Mouse (Mus musculus): ENCODE results near the gene Slc4a4. TPM values are rescaled to one million over a fixed set of nuclear protein-coding genes. Genes with fewer than 3 reads are reported as not detected.

Slc4a4 gene
- polyA plus RNA-seq, 1 experiment from 2014 or later: 8.4 TPM

DNA sequence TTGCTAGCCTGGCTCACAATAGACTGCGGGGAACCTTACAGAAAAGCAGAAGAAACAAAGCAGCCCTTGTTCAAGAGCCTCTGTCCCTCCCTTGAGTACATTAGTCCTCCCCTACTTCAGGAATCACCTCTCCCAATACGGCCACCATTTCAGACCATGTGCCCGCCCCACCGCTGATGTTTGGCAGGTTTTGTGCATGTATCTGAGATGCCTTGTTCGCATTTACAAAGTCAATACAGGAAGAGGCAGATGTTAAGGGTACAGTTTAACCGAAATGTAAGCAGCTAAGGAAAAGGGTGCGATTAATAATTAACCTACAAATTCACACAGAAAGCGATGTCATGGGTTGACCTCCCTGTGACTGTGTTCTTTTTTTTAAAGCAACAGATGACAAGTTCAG, 331.6 kb downstream of the Slc4a4 start:
- 51% methylated on average over 8 of the region's 8 CpGs for WGBS
- H3K9ac ChIP-seq: no peak overlapping the region
- H3K4me2 ChIP-seq: 0 out of 2 replicates have a peak overlapping the region, but pooled peaks have one; percentile 32
- H3K27ac ChIP-seq: peak overlapping the region; percentile 80
- ATAC-seq (replicated peaks; ENCODE audit: low FRiP score): peak; percentile 84
- no peaks in the 10 kb centered on the region for H3K36me3 ChIP-seq
- no peaks in the 10 kb centered on the region for H3K27me3 ChIP-seq
- no peak overlapping the region for H3K4me3 ChIP-seq (replicated peaks)
- no peaks in the 10 kb centered on the region for H3K9me3 ChIP-seq (replicated peaks)
- peaks cover 9% of the 10 kb centered on the region; the same call in 1 of the 2 replicates for H3K4me1 ChIP-seq

GRCm38 (mm10) chr5:89218709-89219108, 332.1 kb downstream of the Slc4a4 start:
- 38% methylated on average over 6 of the region's 6 CpGs for WGBS
- peak overlapping the region; percentile 17 for H3K4me2 ChIP-seq
- H3K27ac ChIP-seq: peak overlapping the region; percentile 80
- H3K27me3 ChIP-seq: no peaks in the 10 kb centered on the region
- H3K9me3 ChIP-seq (replicated peaks): no peaks in the 10 kb centered on the region
- H3K9ac ChIP-seq: no peak overlapping the region
- ATAC-seq (replicated peaks; ENCODE audit: low FRiP score): peak; percentile 81
- no peak overlapping the region for H3K4me3 ChIP-seq (replicated peaks)
- H3K36me3 ChIP-seq: no peaks in the 10 kb centered on the region
- peaks cover 13% of the 10 kb centered on the region; the same call in 1 of the 2 replicates for H3K4me1 ChIP-seq

DNA sequence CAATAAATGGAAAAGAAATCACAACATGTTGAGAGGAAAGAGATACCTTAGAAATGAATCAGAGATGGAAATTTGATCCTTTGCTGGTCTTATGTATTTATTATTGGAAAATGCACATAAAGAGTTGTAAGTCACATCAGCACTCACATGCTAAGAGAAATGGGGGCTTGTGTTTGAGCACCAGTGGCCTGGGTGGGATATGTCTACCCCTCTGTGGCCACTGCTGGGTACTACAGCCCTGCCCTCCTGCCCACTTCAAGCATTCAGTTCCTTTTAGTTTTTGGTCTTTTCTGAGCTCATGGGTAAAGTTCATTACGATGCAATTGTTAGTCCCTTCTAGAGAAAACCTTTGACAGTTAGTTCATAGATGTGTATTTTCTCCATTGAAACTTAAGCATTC, 335.0 kb downstream of the Slc4a4 start:
- WGBS: 58% methylated on average over 1 of the region's 1 CpGs
- 0 out of 2 replicates have a peak, but pooled peaks have one; percentile 52 for ATAC-seq (replicated peaks; ENCODE audit: low FRiP score)
- no peaks in the 10 kb centered on the region for H3K9me3 ChIP-seq (replicated peaks)
- peaks cover 18% of the 10 kb centered on the region; the same call in 1 of the 2 replicates for H3K4me1 ChIP-seq
- H3K27me3 ChIP-seq: no peaks in the 10 kb centered on the region
- no peak overlapping the region for H3K27ac ChIP-seq
- H3K4me2 ChIP-seq: no peak overlapping the region
- no peaks in the 10 kb centered on the region for H3K36me3 ChIP-seq
- no peak overlapping the region for H3K4me3 ChIP-seq (replicated peaks)
- H3K9ac ChIP-seq: no peak overlapping the region

DNA sequence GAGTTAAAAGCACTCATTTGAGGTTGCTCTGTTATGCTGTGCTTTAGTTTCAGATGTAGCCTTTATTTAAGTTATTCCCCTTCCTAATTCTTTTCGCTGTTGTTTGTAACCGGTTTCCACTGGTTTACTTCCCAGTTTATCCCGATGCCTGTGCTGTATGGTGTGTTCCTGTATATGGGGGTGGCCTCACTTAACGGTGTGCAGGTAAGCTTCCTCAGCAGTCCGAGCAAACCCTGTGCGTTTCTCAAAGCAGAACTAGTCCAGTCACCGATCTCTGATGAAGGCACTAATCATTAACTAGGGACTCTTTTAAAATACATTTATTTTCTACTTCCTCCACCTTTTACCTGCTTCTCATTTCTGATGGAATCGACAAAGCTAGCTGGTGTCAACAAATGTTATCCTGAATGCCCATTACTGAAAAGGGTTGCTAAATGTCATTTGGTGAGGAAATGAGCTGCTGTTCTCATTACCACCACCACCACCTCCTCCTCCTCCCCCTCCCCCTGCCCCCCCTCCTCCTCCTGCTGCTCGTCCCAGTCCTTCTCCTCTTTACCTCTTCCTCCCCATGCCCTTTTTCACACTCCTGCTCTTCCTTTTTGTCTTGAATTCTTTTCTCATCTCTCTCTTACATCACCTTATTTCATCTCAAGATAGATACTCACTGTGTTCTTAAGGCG, 336.6 kb downstream of the Slc4a4 start:
- Histone ChIP-seq H3K9me3 (replicated peaks) (no peaks in the 10 kb centered on the region), H3K4me1 (peaks cover 18% of the 10 kb centered on the region; the same call in 1 of the 2 replicates), H3K27me3 (no peaks in the 10 kb centered on the region), H3K4me2 (peak overlapping the region; percentile 28), H3K4me3 (replicated peaks) (no peak overlapping the region), H3K9ac (no peak overlapping the region), H3K36me3 (no peaks in the 10 kb centered on the region), H3K27ac (no peak overlapping the region)
- peak; percentile 61; the same call in 1 of the 2 replicates for ATAC-seq (replicated peaks; ENCODE audit: low FRiP score)
- WGBS: 35% methylated on average over 10 of the region's 10 CpGs

DNA sequence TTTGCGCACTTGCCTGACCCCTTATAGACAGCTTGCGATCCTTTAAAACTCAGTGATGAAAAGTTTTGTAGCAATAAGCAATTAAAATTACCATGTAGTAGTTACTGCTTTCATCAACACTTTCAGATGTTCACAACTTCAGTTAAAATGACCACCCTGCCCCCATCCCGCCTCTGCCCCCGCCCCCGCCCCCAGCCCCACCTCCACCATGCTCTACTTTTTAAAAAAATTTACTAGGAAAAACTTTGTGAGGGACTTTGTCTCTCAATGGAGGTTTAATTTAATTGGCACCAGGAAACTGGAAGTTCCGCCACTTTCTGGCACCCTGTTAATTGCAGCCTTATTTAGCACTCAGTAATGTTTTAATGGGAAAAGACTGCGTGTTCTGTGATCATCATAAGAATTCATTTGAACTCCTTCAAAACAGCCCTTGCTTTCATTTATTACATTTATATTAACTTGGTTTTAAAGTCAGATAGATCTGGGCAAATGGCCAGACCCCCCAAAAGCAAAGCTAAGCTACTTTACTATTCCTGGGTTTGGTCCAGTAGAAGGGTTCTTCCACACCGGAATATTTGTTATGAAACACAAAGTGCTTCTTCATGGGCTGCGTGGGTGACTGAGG, 337.2 kb downstream of the Slc4a4 start:
- peak overlapping the region; percentile 28 for H3K4me2 ChIP-seq
- no peaks in the 10 kb centered on the region for H3K9me3 ChIP-seq (replicated peaks)

DNA sequence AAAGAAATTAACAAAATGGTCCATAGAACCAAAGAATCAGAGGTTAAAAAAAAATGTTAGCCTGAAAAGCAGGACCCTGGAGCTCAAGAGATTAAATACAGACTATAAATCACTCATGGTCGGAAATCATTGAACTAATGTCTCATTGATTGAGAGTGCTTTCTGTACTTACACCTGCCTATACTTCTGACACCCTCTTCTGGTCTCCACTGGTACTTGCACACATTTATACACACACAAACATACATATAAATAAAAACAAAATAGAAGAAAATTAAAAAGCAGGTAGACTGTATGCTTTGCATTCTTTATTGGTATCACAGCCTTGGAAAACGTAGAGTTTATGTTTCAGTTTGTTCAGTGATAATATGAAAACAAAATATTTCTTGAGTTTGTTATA, 341.3 kb downstream of the Slc4a4 start:
- Histone ChIP-seq H3K9me3 (replicated peaks) (no peaks in the 10 kb centered on the region), H3K9ac (no peak overlapping the region), H3K4me2 (no peak overlapping the region), H3K36me3 (no peaks in the 10 kb centered on the region), H3K27ac (no peak overlapping the region), H3K27me3 (no peaks in the 10 kb centered on the region), H3K4me3 (replicated peaks) (no peak overlapping the region), H3K4me1 (0 out of 2 replicates have a peak, but pooled peaks cover 12% of the 10 kb centered on the region)
- 79% methylated on average over 2 of the region's 2 CpGs for WGBS
- no peak for ATAC-seq (replicated peaks; ENCODE audit: low FRiP score)

More for the DNA sequence above, 337.2 kb downstream of the Slc4a4 start:
- Histone ChIP-seq H3K27me3 (no peaks in the 10 kb centered on the region), H3K4me3 (replicated peaks) (no peak overlapping the region), H3K4me1 (peaks cover 16% of the 10 kb centered on the region; the same call in 1 of the 2 replicates), H3K36me3 (no peaks in the 10 kb centered on the region), H3K27ac (no peak overlapping the region), H3K9ac (no peak overlapping the region)
- ATAC-seq (replicated peaks; ENCODE audit: low FRiP score): no peak
- 54% methylated on average over 9 of the region's 9 CpGs for WGBS

DNA sequence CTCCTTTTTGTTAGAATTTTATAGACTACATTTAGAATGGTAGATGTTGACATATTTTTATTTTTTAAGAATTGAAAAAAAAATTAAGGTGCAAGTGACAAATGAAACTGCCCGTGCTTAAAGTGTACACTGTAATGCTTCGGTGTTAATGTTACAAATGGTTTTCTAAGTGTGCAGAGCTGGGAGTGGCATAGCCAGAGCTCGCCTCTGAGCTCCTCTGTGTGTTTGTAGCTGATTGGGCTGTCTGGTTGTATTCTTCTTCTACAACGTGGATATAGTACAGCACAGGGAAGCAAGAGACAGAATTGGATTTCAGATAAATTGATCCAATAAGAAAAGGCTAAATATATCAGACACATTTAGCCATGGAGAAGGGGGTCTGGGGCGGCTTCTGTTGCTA, 343.0 kb downstream of the Slc4a4 start:
- no peaks in the 10 kb centered on the region for H3K4me1 ChIP-seq
- H3K27me3 ChIP-seq: no peaks in the 10 kb centered on the region
- H3K4me2 ChIP-seq: no peak overlapping the region
- H3K27ac ChIP-seq: no peak overlapping the region
- ATAC-seq (replicated peaks; ENCODE audit: low FRiP score): no peak
- H3K9me3 ChIP-seq (replicated peaks): no peaks in the 10 kb centered on the region
- WGBS: 80% methylated on average over 5 of the region's 5 CpGs
- H3K9ac ChIP-seq: no peak overlapping the region
- no peaks in the 10 kb centered on the region for H3K36me3 ChIP-seq
- H3K4me3 ChIP-seq (replicated peaks): no peak overlapping the region

DNA sequence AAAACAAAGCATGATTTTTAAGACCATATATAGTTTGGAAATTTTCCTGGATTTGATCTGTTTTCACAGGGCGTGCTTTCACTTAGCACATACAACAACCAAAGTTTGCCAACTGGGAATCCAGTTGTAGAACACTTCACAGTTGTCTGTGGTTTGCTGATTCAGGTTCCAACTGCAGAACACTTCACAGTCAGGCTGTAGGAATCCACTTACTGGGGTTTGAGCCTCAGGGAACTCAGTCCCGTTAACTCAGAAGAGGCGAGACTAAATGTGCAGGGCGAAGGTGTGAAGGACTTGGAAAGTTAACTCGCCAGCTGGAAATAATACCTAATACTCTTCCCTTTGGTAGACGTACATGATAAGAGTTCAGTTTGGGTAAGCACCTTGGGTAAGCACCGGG, 345.7 kb downstream of the Slc4a4 start:
- no peaks in the 10 kb centered on the region for H3K4me1 ChIP-seq
- H3K4me3 ChIP-seq (replicated peaks): no peak overlapping the region
- no peaks in the 10 kb centered on the region for H3K27me3 ChIP-seq
- no peak for ATAC-seq (replicated peaks; ENCODE audit: low FRiP score)
- H3K36me3 ChIP-seq: no peaks in the 10 kb centered on the region
- no peaks in the 10 kb centered on the region for H3K9me3 ChIP-seq (replicated peaks)
- 84% methylated on average over 7 of the region's 7 CpGs for WGBS
- no peak overlapping the region for H3K27ac ChIP-seq
- H3K9ac ChIP-seq: no peak overlapping the region
- no peak overlapping the region for H3K4me2 ChIP-seq

DNA sequence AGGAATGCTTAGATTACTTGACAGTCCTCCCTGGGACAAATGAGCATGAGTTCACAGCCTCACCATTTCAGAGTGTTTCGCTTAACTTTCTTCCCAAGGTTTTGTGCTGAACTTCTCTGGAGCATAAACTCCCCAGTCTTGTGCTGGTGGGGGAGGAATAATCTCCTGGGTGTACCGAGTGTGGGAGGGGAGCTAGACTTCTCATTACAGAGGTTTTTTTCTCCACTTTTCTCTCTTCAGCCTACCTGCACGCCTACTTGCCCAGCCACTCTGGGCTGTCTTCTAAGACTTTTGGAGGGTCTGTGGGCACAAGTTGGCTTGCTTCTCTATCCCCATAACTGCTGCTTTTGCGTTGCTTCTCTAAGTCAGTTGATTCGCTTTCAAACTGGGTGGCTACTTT, 365.2 kb downstream of the Slc4a4 start:
- no peak overlapping the region for H3K27ac ChIP-seq
- H3K9ac ChIP-seq: no peak overlapping the region
- ATAC-seq (replicated peaks; ENCODE audit: low FRiP score): no peak
- H3K4me2 ChIP-seq: no peak overlapping the region
- H3K4me1 ChIP-seq: no peaks in the 10 kb centered on the region
- H3K27me3 ChIP-seq: no peaks in the 10 kb centered on the region
- H3K36me3 ChIP-seq: no peaks in the 10 kb centered on the region
- H3K9me3 ChIP-seq (replicated peaks): no peaks in the 10 kb centered on the region
- H3K4me3 ChIP-seq (replicated peaks): no peak overlapping the region
- WGBS: 84% methylated on average over 5 of the region's 5 CpGs

DNA sequence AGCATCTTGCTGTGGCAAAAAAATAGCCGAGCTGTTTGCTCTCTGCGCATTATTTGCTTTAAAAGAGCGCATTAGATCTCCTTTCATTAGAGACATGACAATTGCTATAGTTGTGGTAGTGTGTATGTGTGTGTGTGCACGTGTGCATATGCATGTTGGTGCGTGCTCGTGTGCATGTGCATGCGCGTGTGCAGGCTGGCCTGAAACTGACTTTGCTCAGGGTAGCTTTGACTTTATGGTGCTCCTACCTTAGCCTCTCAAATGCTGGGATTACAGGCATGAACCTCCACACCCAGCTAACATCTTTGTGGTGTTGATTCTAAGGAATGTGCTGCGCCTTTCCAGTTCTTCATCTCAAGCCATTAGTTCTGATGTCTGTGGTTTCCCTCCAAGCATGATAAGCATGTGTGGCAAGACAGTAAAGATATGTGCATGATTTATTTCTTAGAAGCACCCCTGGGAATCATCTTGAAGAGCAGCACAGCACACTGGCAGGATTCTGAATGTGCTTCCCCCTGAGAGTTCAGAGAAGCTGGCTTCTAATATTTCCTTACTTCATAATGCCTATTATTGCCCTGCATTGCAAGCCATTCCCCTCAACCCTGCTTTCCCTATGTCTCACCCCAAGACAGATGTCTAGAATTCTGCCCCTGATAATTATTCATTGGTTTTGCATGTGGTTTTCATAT, 373.3 kb downstream of the Slc4a4 start:
- Histone ChIP-seq H3K27ac (no peak overlapping the region), H3K9ac (no peak overlapping the region), H3K27me3 (no peaks in the 10 kb centered on the region), H3K4me1 (no peaks in the 10 kb centered on the region), H3K36me3 (no peaks in the 10 kb centered on the region), H3K4me2 (no peak overlapping the region), H3K4me3 (replicated peaks) (no peak overlapping the region), H3K9me3 (replicated peaks) (no peaks in the 10 kb centered on the region)
- WGBS: 86% methylated on average over 9 of the region's 9 CpGs
- peak; percentile 40; the same call in 1 of the 2 replicates for ATAC-seq (replicated peaks; ENCODE audit: low FRiP score)

GRCm38 (mm10) chr5:89277049-89277448, 390.4 kb downstream of the Slc4a4 start:
- Histone ChIP-seq H3K4me2 (no peak overlapping the region), H3K9ac (no peak overlapping the region), H3K4me3 (replicated peaks) (no peak overlapping the region), H3K9me3 (replicated peaks) (no peaks in the 10 kb centered on the region), H3K27ac (no peak overlapping the region), H3K27me3 (no peaks in the 10 kb centered on the region), H3K4me1 (no peaks in the 10 kb centered on the region), H3K36me3 (no peaks in the 10 kb centered on the region)
- ATAC-seq (replicated peaks; ENCODE audit: low FRiP score): no peak
- 83% methylated on average over 2 of the region's 2 CpGs for WGBS

GRCm38 (mm10) chr5:89277616-89278015, 391.0 kb downstream of the Slc4a4 start:
- H3K36me3 ChIP-seq: no peaks in the 10 kb centered on the region
- no peak overlapping the region for H3K9ac ChIP-seq
- no peak for ATAC-seq (replicated peaks; ENCODE audit: low FRiP score)
- no peaks in the 10 kb centered on the region for H3K4me1 ChIP-seq
- H3K4me3 ChIP-seq (replicated peaks): no peak overlapping the region
- no peaks in the 10 kb centered on the region for H3K27me3 ChIP-seq
- no peak overlapping the region for H3K4me2 ChIP-seq
- H3K27ac ChIP-seq: no peak overlapping the region
- no peaks in the 10 kb centered on the region for H3K9me3 ChIP-seq (replicated peaks)
- WGBS: 73% methylated on average over 5 of the region's 5 CpGs
